Mouse (Mus musculus): ENCODE measurements around the gene 2510009E07Rik.

2510009E07Rik gene

DNA sequence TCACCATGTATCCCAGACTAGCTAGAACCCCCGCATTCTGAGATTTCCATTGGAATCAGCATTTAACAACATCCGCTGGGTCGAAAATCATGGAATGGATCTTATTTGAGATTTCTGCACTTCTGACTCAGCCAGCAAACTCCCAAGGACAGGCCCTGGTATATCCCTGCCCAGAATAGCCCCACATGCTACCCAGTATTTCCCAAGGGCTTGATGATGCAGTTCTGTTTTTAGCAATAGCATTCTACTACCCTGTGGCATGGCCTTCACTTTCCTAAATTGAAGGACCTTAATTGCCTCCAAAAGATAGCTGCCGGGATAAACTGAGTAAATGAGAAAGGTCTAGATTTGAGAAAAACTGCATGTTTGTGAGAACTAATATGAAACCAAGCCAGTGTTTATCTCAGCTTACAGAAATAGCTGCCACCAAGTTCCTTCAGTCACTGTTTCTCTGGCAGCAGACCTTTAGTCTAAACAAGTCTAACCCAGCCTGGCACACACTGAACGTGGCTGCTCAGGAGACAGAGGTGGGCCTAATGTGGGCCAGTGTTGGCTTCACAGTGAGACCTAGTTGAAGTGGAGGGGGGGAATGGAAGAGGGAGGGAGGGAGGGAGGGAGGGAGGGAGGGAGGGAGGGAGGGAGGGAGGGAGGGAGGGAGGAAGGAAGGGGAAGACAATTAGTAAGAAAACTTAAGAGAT is 58.2 kb downstream of the 2510009E07Rik start:
- peak; percentile 55 for DNase-seq (ENCODE audit: low read depth, low spot score)

- no peak for DNase-seq (ENCODE audit: low read depth, low spot score)
Observed at GRCm38 (mm10) chr16:21634460-21634859, 60.0 kb downstream of the 2510009E07Rik start.

DNA sequence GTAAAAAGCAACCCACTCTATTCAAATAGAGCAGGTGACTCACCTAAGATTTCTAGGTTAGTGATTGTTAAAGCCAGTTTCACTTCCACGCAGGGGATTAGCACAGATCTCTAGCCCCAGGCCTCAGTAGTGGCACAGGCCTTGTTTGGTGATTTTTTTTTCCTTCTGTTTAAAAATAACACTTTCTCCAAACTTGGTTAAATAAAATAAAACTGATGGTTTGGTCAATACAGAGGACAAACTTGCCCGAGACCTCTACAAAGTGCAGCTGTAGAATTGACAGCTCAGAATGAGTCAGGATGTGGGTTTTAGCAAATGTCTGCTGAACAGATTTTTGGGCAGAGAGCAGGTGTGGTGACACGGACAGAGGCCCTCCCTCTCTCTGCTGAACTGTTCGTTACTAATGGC is 62.6 kb downstream of the 2510009E07Rik start:
- DNase-seq (ENCODE audit: low read depth, low spot score) = no peak

DNA sequence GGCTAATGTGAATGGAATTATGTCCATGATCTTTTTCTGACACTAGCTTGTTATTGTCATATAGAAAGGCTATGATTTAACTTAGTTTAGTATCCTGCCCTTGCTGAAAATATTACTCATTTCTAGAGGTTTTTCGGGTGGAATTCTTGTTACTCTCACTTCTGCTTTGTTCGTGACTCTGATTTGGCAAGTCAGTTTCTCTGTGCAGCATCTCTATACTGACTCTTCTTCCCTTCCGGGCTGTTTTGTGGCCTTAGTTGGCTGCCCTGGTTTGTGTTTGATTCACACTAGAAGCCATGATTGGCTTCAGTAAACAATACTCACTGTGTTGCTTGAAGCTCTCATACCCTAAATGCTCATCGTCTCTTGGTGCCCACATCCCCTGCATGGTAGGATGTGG is 63.9 kb downstream of the 2510009E07Rik start:
- DNase-seq (ENCODE audit: low read depth, low spot score) = no peak

DNA sequence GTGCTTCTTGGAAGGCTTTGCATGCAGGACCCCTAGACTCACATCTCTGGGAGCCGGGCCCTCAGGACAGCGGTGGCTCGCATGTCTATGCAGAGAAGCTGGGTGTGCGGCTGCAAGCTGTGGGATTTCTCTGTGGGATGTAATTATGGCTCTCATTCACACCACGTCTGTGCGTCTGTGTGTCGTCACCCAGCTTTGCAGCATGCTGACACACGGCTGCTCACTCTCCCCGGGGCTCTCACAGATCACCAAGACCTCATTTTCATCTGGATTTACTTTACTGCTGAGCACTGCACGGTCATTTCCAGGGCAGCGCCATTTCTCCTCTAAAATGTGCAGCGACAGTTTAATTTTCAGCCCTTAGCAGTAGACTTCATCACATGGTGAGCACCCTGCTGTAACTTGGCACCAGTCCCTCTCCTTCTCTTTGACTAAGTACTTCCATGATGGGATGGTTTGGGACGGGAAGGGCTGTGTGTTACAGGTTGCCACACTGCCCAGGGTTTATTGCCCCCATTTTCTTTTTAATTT is 66.3 kb downstream of the 2510009E07Rik start:
- peak; percentile 75 for DNase-seq (ENCODE audit: low read depth, low spot score)

GRCm38 (mm10) chr16:21627248-21627647 is 67.2 kb downstream of the 2510009E07Rik start:
- DNase-seq (ENCODE audit: low read depth, low spot score) = peak; percentile 65

DNA sequence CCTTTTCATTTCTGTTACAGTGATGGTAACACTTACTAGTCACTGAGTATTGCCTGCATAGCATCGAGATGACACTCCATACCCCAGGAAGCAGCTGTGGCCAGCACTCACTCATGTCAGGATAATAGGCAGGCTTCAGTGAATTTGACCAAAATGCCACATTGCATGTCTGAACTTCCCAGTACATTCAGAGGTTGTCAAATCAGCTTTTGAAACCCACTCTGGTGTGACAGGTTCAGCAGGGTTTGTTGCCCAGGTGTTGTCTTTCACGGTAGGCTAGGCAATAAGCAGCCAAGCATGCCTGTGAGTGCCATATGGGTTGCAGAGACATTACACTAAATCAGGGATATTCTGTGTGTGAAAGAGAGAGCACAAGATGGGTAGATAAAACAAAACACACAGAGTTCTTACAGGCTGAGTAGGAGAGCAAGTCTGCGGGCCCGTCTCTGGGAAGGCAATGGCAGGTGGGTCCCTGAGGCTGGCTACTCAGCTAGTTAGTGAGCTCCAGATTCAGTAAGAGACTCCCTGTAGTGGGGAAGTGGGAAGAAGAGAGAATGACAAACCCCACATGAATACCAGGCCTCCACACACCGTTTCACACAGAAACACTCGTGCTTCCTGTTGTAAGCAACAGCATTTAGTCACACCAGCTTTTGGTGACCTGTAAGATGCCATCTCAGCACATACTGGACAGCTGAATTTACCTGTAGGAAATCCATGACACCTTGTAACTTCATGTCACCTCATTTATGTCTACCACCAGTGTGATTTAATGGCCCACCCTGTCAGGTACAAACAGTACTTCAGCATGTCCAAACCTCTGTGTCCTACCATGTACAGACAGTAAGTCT is 68.5 kb downstream of the 2510009E07Rik start:
- DNase-seq (ENCODE audit: low read depth, low spot score) = peak; percentile 73

DNA sequence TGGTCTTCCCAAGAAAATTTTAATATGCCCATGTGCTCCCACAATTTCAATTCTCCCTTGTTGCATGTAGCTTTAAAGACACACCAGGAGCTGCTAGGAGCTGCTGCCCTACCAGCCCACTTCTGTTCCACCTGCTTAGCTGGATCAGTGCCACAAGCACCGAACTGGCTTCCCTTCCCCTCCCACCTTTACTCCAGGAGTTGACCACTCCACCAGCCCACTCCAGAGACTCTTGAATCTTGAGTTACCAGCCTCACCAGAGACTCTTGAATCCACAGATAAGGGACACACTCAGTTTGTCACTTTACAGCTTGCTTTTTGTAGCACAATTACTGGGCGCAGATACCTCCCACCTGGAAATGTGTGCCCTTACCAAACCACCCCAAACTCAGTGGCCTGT is 73.8 kb downstream of the 2510009E07Rik start:
- DNase-seq (ENCODE audit: low read depth, low spot score) = no peak

- DNase-seq (ENCODE audit: low read depth, low spot score) = peak; percentile 69
Observed at GRCm38 (mm10) chr16:21615802-21616201, 78.7 kb downstream of the 2510009E07Rik start.

DNA sequence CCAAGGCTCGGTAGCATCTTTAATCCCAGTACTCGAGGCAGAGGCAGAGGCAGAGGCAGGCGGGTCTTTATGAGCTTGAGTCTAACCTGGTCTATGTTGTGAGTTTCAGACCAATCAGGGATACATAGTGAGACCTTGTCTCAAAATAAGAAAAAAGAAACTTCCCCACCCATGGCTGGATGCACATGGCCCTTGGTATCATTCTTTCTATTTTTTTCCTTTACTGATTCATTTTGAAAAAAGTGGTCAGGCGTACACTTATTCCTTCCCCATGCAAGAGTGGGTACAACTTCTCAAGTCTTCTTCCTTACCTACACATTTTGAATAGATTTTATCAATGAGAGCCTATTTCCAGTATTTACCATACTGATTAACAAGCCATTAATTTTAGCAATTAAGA is 84.0 kb downstream of the 2510009E07Rik start:
- DNase-seq (ENCODE audit: low read depth, low spot score) = no peak

DNA sequence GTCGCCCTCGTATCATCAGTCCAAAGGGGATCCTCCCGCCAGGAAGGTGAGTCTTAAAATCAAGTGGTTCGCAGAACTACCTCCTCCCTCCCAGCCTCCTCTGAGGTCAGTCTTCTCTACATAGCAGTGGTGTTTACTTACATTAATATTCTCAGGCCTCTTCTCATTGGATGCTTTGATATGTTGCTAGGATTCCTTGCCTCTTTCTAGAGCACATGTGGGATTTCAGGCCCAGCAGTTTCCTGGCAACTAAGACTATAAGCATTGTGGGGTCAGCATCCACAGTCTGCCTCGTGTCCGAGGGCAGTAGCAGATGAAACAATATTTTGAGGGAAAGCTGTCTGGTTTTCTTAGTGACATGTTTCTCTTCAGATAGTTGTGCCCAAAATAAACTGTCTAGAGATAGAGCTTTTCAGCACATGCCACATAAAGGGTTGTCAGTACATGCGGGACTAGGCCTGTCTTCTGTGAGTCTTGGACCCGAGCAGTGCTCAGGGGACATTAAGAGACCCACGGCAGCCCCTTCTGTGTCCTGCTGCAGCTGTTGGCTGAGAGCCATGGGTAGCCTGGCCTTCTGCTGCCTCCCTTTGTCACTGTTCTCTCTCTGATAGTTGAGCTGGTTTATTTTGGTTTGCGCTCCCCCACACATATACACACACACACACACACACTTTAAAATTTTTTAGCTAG is 86.1 kb downstream of the 2510009E07Rik start:
- DNase-seq (ENCODE audit: low read depth, low spot score) = no peak

- no peak for DNase-seq (ENCODE audit: low read depth, low spot score)
Observed at GRCm38 (mm10) chr16:21607651-21608040, 86.8 kb downstream of the 2510009E07Rik start.

- no peak for DNase-seq (ENCODE audit: low read depth, low spot score)
Observed at GRCm38 (mm10) chr16:21607021-21607650, 87.3 kb downstream of the 2510009E07Rik start.

GRCm38 (mm10) chr16:21606249-21607020 is 88.0 kb downstream of the 2510009E07Rik start:
- DNase-seq (ENCODE audit: low read depth, low spot score) = peak; percentile 67

- no peak for DNase-seq (ENCODE audit: low read depth, low spot score)
Observed at GRCm38 (mm10) chr16:21604354-21604753, 90.1 kb downstream of the 2510009E07Rik start.

Data from brain, adult 2 months (tissue).